Mouse (Mus musculus) spleen, postnatal 10 days (tissue): ENCODE results near the gene Trp73.

Source experiments
- DNase-seq, 2 experiments: peaks; one replicate each; pipeline ENCODE4 v3.0.0; 2021 to 2022; ENCODE audit warnings: low spot score in 2 of 2

Gene Trp73

GRCm38 (mm10) chr4:154103386-154103785, 36.6 kb downstream of the Trp73 start:
- no peak for DNase-seq

- DNase-seq, result no peak
Observed at GRCm38 (mm10) chr4:154099361-154099760, 40.6 kb downstream of the Trp73 start.

GRCm38 (mm10) chr4:154096111-154096510, 43.9 kb downstream of the Trp73 start:
- DNase-seq, result no peak

- peak; percentile 35 to 61 for DNase-seq
Observed at GRCm38 (mm10) chr4:154093210-154093609, 46.8 kb downstream of the Trp73 start.

GRCm38 (mm10) chr4:154091356-154091755, 48.7 kb downstream of the Trp73 start:
- DNase-seq, result no peak

GRCm38 (mm10) chr4:154089205-154089604, 50.8 kb downstream of the Trp73 start:
- peak in 1 of 2 experiments; percentile 41 for DNase-seq

- no peak for DNase-seq
Observed at GRCm38 (mm10) chr4:154086436-154086835, 53.6 kb downstream of the Trp73 start.

GRCm38 (mm10) chr4:154085856-154086255, 54.2 kb downstream of the Trp73 start:
- DNase-seq, result no peak

GRCm38 (mm10) chr4:154081974-154082373, 58.0 kb downstream of the Trp73 start:
- no peak for DNase-seq

- DNase-seq, result no peak
Observed at GRCm38 (mm10) chr4:154081021-154081420, 59.0 kb downstream of the Trp73 start.

- DNase-seq, result no peak
Observed at GRCm38 (mm10) chr4:154080211-154080610, 59.8 kb downstream of the Trp73 start.

GRCm38 (mm10) chr4:154071941-154072340, 68.1 kb downstream of the Trp73 start:
- DNase-seq, result no peak

- DNase-seq, result no peak
Observed at GRCm38 (mm10) chr4:154071521-154071920, 68.5 kb downstream of the Trp73 start.

GRCm38 (mm10) chr4:154070896-154071295, 69.1 kb downstream of the Trp73 start:
- peak in 1 of 2 experiments; percentile 32 for DNase-seq

GRCm38 (mm10) chr4:154064827-154065773, 74.9 kb downstream of the Trp73 start:
- DNase-seq, result peak in 1 of 2 experiments; percentile 31

- DNase-seq, result no peak
Observed at GRCm38 (mm10) chr4:154057696-154058095, 82.3 kb downstream of the Trp73 start.

GRCm38 (mm10) chr4:154056661-154057060, 83.3 kb downstream of the Trp73 start:
- DNase-seq, result no peak

- no peak for DNase-seq
Observed at GRCm38 (mm10) chr4:154056046-154056445, 84.0 kb downstream of the Trp73 start.

GRCm38 (mm10) chr4:154055482-154055881, 84.5 kb downstream of the Trp73 start:
- no peak for DNase-seq

GRCm38 (mm10) chr4:154053065-154053464, 86.9 kb downstream of the Trp73 start:
- DNase-seq, result no peak

- no peak for DNase-seq
Observed at GRCm38 (mm10) chr4:154051401-154051800, 88.6 kb downstream of the Trp73 start.

- no peak for DNase-seq
Observed at GRCm38 (mm10) chr4:154045837-154046236, 94.2 kb downstream of the Trp73 start.

- no peak for DNase-seq
Observed at GRCm38 (mm10) chr4:154042577-154042976, 97.4 kb downstream of the Trp73 start, which contains the start of gene Ccdc27. Gene Ccdc27, minus strand, starts transcription at chr4:154042677.
